Mouse (Mus musculus) hematopoietic stem cell, adult 5-6 weeks (primary cell): ENCODE results near the gene Kif19a. TPM values are rescaled to one million over a fixed set of nuclear protein-coding genes. Genes with fewer than 3 reads are reported as not detected.
A peak's percentile ranks its signal among the peaks of the same experiment; 100 is the strongest.

ENCODE experiments used
- ATAC-seq, 2 experiments: fragments of 125-278 bp in 1 of 2; replicated peaks in 1 of 2; 2 replicates each; pipeline ENCODE4 v1.8.0; 2016 to 2017; ENCODE audit warnings: inconsistent platforms in 2 of 2, mild to moderate bottlenecking in 2 of 2, moderate number of reproducible peaks in 2 of 2, low read depth in 1 of 2, moderate TSS enrichment in 1 of 2; ENCODE audit not compliant: low FRiP score in 2 of 2, poor library complexity in 2 of 2, severe bottlenecking in 2 of 2, insufficient read depth in 1 of 2, low TSS enrichment in 1 of 2
- total RNA-seq: library from RNA; stranded (forward); fragments of 172-1452, 232-1000 nt; gene quantifications from 2 replicates; pipeline ENCODE4 v1.2.3, GENCODE M21; 2017

The Kif19a gene
- total RNA-seq = 1.9 and 2.0 TPM in 2 replicates

DNA sequence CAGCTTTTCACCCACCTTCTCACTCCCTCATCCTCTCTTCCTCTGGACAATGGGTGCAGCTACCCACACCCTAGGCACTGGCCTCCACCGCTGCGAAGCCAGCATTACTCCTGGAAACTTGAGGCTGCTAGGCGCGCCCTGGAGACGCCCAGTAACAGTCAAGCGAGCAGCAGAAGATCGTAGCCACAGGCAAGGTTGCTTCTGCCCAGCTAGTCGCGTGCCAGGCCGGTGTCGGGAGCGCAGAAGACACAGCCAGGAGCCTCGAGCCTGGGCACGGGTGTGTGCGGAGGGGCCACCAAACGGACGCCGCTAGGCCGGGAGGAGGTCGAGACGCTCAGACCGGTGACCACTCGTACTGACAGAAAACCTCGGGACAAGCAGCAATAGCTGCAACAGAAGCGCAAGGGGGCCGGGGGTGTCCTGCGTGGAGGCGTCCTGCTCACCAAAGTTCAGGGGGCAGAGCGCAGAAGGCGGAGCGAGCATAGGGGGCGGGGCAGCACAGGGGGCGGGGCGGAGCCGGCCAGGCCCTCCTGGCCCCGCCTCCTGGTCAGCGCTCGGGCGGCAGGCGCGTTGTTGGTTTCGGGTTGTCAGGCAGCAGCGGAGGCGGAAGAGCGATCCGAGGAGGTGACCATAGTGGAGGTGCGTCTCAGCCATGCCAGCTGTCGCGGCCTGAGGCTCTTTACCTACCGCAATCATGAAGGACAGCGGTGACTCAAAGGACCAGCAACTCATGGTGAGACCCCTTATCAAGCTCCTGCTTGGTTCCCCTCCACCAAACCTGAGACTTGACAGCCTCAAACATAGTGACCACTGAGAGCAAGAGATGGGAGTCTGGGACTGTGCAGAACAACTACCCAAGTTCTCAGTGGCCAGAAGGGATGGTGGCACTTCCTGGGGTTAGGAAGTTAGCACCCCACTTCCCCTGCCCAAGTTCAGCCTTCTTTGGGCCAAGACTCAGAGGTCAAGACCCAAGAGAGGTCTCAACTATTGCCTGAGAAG, at the start of gene Kif19a:
TSS of gene Kif19a (plus strand) at position 569 of the 999 bp plus-strand sequence.
- ATAC-seq = peak; percentile 75 to 79

DNA sequence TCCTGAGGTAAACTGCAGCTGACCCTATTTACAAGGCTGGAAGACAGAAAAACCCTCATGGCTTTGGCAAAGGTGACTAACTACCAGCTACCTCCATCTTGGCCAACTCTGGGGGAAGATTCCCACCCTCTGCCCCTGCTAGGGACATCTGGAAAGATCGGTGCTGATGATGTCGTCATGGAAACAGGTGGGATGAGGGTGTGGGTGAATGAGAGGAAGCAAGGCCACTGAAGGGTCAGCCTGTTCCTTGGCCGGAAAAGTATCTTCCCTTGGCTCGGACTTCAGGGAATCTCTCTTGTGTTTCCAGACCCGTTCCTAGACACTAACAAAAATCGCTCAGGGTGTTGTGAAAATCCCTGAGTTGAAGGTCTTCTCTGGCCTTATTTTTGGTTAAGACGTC, 49.7 kb upstream of the Kif19a start:
- ATAC-seq = no peak

DNA sequence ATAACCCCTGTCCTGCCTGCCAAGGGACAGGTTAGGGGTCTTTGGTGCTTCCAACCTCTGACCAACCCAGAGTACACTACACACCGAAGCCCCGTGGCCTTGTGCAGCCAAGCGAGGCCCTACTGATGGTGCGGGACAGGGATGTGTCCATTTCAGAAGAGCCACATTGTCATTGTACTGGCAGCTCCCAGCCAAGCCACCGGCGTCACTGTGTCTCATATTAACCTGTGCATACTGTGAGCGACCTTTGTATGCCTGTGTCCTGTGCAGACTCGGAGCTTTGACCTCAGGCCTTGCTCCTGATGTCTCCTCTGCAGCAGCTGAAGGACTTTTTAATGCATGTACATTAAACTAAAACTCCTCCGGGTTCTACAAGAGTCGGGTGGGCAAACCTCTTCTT, 44.7 kb upstream of the Kif19a start:
- ATAC-seq = no peak

DNA sequence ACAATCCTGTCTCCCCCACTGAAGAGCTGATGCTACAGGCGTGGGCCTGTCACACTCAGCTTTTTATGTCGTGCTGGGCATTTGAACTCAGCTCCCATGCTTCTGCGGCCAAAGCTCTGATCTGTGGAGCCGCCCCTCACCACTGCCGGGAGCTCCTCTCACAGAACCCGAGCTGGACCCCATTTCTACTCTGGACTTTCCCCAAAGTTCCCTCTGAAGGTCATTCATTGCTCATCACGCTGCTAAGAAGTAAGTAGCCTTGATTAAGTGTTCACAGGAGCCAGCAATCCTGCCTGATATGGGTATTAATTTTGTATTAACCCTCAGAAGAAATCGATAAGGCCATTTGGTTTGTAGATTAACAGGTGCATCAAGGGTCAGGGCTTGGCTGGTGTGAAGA, 42.8 kb upstream of the Kif19a start:
- ATAC-seq = no peak

DNA sequence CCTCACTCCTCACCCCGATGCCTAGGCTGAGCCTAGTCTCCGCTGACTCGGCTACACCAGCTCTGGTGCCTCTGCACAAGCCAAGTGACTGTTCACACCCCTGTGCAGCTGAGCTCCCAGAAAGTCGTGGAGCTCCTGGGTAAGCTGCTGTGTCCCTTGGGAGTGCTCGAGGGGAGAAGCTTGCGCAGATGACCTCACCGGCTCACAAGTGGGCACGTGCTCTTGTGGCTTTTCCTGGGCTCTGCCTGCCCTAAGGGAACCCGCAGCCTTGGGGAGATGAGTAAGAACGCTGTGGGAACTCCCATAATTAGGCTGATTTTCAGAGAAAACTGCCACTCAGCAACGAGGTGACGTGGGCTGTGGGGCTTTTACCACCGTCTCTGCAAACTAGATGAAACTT, 42.2 kb upstream of the Kif19a start:
- no peak for ATAC-seq

DNA sequence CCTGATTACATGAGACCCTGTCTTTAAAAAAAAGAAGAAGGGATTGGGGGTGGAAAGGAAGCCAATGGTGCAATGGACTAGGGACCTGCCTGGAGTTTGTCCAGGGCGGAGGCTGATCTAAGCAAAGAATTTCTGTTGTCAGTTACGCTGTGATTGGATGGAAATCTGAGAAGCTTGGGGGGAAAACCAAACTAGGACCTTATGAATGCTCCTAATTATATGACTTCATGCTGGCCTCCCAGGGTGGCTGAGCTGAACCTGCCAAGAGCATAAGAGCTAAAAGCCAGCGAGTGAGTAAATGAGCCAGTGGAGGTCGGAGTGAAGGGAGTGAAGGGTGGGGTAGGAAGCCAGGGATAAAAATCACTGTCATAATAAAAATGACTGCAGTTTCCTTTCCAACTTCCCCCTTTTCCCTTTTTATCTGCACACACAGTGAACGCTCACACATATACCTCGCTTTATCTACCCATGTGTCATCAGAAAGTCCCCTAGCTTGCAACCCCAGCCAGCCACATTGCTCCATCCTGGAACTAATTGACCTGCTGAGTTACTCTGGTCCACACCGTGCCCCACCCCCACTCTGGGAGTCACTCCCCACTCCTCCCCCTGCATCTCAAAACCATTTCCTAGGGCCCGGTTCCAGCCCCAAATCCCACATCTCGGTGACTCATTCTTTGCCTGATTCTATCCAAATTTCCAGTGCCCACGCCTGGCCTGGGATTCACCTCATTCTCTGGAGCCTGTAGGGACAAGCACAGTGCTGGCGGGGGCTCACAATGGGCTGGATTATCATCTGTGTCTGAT, 40.2 kb upstream of the Kif19a start:
- ATAC-seq = no peak

DNA sequence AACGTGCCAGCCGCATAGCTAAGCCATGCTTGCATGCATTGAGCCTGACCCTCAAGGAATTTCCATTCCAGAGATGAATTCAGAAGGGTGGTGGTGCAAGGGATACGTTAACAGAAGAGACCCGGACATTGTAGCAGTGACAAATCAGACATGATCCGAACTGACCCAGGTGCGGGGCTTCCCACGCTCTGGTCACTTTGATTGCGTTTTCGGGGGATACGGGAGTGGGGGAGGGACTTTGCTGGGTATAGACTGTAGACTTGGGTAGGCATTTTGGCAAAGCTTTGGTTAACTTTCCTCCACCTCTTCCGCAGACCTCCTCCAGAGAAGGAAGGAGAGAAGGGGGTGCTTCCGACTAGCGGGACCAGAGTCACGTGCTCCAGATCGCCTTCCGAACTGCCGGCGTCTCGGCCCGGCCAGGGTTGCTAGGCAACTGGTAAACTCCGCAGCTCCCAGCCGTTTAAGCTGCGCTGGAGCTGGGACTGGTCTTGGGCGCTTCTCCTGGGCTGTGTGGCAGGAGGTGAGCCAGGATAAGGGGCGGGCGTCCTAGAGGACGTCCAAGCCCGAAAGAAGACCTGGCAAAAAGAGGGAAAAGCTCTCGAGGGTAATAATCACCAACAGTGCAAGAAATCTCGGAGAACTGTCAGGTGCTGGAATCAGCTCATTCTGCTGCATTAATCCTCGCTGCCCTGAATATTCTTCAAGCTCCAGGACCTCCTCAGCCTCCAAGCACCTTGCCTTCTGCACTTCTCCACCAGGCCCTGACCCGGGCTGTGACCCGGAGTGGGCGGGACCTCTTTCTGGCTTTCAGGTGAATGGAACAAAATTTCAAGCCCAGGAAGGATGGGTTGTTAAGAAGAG, 38.0 kb upstream of the Kif19a start, which contains the start of gene Dnaic2:
TSS of gene Dnaic2 (plus strand) at position 444 of the 861 bp plus-strand sequence.
- peak; percentile 53 to 79; a peak in 3 of 4 replicates for ATAC-seq

DNA sequence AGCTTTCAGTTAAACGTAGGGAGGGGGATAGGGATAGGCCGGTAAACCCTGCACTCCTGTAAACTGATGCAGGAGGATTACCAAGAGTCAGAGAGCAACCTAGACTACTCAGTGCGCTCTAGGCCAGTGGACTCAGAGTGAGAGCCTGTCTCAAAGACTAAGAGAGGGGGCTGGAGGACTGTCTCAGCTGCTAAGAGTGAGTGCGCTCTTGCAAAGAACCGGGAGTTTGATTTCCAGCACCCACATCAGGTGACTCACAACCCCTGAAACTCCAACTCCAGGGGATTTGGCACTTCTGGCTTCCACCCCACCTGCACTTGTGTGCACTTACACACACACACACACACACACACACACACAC, 37.4 kb upstream of the Kif19a start:
- ATAC-seq = no peak

DNA sequence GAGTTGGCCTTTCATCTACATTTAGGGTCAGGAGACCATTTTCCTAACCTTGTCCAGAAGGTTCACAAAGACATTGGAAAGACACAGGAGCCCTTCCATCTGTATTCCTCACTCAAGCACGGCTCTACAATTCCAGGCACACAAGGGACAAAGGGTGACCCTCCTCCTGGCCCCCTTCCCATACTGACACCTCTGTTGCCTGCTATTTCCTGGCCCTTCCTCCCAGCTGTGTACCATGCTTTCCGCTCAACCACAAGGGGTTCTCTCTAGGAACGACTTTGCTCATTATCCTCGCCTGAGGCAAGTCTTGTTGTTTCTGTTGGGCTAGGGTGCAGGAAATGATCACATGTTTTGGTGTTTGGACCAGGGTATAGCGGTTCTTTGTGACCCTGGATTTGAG, 36.9 kb upstream of the Kif19a start:
- no peak for ATAC-seq

DNA sequence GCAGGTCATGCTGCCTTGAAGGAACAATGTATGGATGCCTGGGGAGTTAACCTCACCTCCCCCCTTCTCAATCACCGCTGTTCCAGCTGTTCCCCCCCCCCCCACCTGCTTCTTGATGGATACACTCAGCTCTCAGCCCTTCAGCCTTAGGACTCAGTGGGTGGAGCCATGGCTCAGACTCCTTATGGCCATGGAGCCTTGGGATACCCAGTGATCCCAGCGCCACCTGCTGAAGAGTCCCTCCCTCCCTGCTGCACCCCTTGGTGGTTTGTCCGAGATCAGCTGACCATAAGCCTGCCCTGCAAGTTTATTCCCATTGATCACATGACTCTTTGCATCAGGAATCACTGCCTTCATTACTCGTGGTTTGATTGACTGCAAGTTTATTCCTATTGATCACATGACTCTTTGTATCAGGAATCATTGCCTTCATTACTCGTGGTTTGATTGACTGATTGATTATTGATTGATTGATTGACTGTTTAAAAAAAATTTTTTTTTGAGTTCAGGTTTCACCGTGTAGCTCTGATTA, 35.3 kb upstream of the Kif19a start:
- ATAC-seq = no peak

DNA sequence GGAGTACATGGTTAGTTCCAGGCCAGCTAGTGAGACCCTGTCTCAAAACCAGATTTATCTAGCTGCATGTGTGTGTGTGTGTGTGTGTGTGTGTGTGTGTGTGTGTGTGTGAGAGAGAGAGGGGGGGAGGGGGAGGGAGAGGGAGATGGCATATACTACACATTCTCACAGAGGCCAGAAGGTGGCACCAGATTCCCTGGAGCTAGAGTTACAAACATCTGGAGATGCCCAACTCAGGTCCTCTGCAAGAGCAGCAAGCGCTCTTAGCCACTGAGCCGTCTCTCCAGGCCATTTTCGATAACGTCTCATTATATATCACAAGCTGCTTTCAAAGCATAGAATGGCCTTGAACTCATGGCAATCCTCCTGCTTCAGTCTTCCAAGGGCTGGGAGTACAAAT, 33.5 kb upstream of the Kif19a start:
- ATAC-seq = no peak

DNA sequence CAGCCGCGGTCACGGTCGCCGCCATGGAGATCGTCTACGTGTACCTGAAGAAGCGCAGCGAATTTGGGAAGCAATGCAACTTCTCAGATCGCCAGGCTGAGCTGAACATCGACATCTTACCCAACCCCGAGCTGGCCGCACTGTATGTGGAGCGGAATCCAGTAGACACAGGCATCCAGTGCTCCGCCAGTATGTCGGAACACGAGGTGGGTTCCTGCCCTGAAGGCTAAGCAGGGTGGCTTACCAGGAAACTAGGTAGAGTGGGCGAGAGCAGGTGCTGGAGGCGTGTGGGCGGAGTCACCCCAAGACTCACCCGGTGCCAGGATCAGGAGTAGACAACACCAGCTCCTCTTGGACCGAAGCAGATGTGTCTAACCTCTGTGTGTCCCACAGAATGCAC, 32.3 kb upstream of the Kif19a start:
- ATAC-seq = no peak

DNA sequence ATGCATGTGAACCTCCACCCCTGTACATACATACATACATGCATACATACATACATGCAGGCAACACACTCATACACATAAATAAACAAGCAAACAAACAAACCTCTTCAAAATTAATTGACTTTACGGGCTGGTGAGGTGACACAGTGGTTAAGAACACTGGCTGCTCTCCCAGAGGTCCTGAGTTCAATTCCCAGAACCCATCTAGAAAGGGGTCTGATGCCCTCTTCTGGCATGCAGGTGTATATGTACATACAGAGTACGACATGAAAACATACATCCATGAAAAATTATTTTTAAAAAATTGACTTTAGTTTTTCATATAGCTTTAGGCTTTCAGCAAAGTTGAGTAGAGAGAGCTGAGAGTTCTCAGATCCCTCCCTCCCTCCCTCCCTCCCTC, 29.1 kb upstream of the Kif19a start:
- no peak for ATAC-seq

DNA sequence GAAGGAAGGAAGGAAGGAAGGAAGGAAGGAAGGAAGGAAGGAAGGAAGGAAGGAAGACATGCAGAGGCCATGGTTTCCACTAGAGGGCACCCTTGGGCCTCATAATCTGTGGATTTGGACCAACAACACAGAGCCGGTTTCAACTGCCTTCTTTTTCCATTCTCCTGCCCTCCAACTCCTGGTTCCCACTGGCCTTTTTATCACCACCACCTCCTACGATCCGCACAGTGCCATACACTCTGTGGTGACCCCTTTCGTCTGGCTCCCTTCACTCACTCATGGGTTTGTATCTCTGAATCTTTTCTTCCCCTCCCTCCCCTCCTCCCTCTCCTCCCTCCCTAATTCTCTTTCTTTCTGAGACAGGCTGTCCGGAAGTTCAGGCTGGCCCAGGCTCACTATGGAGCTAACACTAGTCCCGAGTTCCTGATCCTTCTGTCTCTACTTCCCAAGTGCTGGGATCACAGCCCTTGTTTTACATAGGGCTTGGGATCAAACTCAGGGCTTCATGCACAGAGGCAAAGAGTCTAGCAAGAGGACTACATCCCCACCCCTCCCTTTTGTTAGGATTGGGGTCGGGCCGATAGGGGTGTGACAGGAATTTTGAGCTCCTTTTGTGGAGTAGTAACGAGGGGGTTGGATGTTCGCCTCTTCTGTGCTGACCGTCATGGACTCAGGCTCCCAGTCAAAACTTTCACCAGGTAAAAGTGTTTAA, 28.1 kb upstream of the Kif19a start:
- ATAC-seq = no peak

DNA sequence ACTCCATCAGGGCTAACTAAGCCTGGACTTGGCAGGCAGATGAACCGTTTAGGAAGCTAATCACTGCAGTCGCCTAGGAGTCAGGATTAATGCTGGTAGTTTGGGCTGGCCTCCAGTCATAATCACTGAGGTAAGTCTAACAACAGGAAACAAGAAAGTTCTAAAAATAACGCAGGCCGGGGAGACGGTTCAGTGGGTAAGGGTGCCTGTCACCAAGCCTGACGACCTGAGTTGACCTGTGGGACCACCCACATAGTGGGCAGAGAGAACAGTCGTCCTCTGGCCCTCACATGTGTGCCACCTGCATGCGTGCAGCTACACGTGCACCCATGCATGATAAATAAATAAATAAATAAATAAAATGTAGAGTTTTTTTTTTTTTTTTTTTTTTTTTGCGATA, 24.6 kb upstream of the Kif19a start:
- 0 out of 4 replicates have a peak, but pooled peaks of 1 of the 2 experiments have one; percentile 4 for ATAC-seq

DNA sequence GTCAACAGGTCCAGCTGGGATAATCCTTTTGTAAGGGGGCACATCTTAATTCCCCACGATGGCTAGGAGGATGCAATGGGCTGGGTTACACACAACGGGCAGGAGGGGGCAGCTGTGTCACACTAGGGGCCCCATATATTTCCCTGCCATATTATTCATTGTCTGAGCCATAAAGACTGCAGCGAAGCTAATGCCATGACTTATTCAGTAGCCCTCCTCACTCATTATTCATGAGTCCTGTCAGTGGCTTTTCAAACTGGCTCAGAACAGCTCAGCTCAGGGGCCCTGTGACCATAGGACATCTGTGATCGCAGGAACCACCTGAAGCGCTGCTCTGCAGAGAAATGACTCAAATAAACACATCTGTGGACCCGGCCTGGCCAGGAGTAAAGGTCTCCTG, 23.7 kb upstream of the Kif19a start:
- no peak for ATAC-seq

DNA sequence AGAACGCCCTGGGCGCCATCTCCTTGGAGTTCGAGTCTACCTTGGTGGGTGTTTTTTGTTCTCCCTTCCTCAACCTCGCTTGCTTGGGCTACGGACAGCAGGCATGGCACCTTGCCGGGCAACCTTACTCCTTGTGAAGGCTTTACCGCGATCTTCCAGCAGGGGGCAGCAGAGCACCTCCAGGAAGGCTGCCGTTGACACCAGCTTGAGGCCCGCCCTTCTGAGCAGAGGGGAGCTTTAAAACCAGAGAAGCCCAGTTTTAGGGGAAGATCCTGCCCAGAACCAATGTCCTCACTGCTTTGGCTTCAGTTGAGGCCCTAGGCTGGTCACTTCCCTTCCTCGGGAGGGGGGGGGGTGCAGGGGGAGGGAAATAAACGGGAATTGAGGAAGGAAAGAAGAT, 20.1 kb upstream of the Kif19a start:
- ATAC-seq = peak; percentile 85 to 90
